Mouse (Mus musculus) neural tube, embryonic 13.5 days (tissue): ENCODE measurements at regions not wholly inside any gene's neighbourhood (a gene's known extent, or its start where the extent isn't known, plus 50 kb on each side); places are given as distances from the start of the nearest gene placed in this dataset.
A peak's percentile ranks its signal among the peaks of the same experiment; 100 is the strongest.

Source experiments
- ATAC-seq: fragments of 200-750 bp; cut with Nextera tagmentation; 2 replicates; pipeline ENCODE4 v1.8.0; 2017; ENCODE audit warnings: low read depth, mild to moderate bottlenecking, moderate TSS enrichment, moderate library complexity
- H3K27ac ChIP-seq: fragments of 300-500 bp; sonication (generic); replicated peaks from 2 replicates; pipeline ENCODE4 v1.5.1; 2015; ENCODE audit warnings: moderate library complexity, mild to moderate bottlenecking, inconsistent platforms
- H3K27me3 ChIP-seq: fragments of 300-500 bp; sonication (generic); 2 replicates; pipeline ENCODE4 v1.6.1; 2015; ENCODE audit warnings: mild to moderate bottlenecking, inconsistent platforms
- H3K36me3 ChIP-seq: fragments of 300-500 bp; sonication (generic); 2 replicates; pipeline ENCODE4 v1.6.1; 2015; ENCODE audit warnings: mild to moderate bottlenecking, inconsistent platforms
- H3K4me1 ChIP-seq: fragments of 300-500 bp; sonication (generic); replicated peaks from 2 replicates; pipeline ENCODE4 v1.6.1; 2015; ENCODE audit warnings: inconsistent platforms
- H3K4me2 ChIP-seq: fragments of 300-500 bp; sonication (generic); 2 replicates; pipeline ENCODE4 v1.6.1; 2015; ENCODE audit warnings: inconsistent platforms, mild to moderate bottlenecking, moderate library complexity
- H3K4me3 ChIP-seq: fragments of 300-500 bp; sonication (generic); 2 replicates; pipeline ENCODE4 v1.5.1; 2015; ENCODE audit warnings: mild to moderate bottlenecking, inconsistent platforms
- H3K9ac ChIP-seq: fragments of 300-500 bp; sonication (generic); 2 replicates; pipeline ENCODE4 v1.6.1; 2015; ENCODE audit warnings: moderate library complexity, mild to moderate bottlenecking, inconsistent platforms
- H3K9me3 ChIP-seq: fragments of 300-500 bp; sonication (generic); 2 replicates; pipeline ENCODE4 v1.6.1; 2016; ENCODE audit warnings: inconsistent platforms
- WGBS: fragments of 180-500 bp; shearing (Covaris S2); methylation state at CpG from one replicate; pipeline ENCODE4 v1.1.7; 2015; 5-methylcytosine and 5-hydroxymethylcytosine counted together

DNA sequence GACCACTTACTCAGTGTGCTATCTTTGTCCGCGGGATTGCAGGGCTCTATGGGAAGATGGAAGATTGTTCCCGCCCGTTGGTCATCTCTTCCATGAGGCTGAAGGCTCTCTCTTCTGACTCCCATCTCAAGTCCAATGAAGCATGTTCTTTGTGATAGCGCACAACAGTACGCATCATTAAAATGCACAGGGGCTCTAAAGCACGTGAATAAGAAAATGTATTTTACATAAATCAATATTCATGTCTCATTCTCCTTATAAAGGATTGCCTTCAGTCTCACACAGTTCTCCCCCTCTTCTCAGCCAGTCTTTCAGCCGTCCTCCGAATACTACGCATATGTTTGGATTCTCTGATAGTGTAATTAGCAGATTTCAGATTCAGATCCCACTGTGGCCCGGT lies 420.4 kb downstream of the Cdh26 start:
- no peak overlapping the region for H3K9ac ChIP-seq
- 69% methylated on average over 11 of the region's 11 CpGs for WGBS
- H3K27me3 ChIP-seq: no peaks in the 10 kb centered on the region
- H3K4me1 ChIP-seq: no peaks in the 10 kb centered on the region; the same call in 1 of the 2 replicates
- ATAC-seq: no peak
- H3K4me2 ChIP-seq: no peak overlapping the region
- no peak overlapping the region for H3K27ac ChIP-seq
- H3K36me3 ChIP-seq: no peaks in the 10 kb centered on the region
- no peaks in the 10 kb centered on the region for H3K9me3 ChIP-seq
- no peak overlapping the region for H3K4me3 ChIP-seq

DNA sequence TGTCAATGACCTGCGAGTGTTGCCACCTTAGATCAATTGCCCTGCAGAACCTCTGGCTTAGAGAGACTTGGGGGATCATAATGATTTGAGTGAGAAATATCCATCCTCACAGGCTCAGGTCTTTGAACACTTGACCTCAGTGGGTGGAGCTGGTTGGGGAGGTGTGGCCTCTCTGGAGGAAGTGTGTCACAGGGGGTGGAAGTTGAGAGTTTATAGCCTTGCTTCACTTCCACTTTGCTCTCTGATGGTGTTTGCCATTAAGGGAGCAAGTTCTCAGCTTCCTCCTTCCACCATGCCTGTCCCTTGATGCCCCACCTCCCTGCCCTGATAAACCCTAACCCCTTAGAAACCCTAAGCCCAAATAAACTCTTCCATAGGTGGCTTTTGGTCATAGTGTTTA lies 423.7 kb downstream of the Cdh26 start:
- Histone ChIP-seq H3K9me3 (no peaks in the 10 kb centered on the region), H3K4me1 (no peaks in the 10 kb centered on the region; the same call in 1 of the 2 replicates), H3K4me2 (no peak overlapping the region), H3K27ac (no peak overlapping the region), H3K4me3 (no peak overlapping the region), H3K9ac (no peak overlapping the region), H3K27me3 (no peaks in the 10 kb centered on the region), H3K36me3 (no peaks in the 10 kb centered on the region)
- no peak for ATAC-seq
- WGBS: 92% methylated on average over 1 of the region's 1 CpGs

DNA sequence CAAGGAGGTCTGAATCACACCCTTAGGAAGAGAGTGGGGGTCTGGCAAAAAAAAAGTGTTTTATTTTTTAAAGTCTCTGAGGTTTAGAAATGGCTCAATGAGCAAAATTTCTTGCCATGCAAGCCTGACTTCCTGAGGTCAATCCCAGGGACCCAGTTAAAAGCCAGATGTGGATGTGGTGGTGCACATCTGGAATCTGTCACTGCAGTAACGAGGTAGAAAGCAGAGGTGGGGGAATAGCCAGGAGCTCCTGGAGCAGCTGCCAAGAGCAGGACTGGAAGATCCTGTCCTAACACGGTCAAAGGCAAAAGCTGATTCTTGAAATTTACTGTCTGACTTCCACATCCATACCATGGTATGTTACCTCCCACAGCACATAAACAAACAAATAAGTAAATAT lies 424.4 kb downstream of the Cdh26 start:
- Histone ChIP-seq H3K4me1 (no peaks in the 10 kb centered on the region; the same call in 1 of the 2 replicates), H3K4me2 (no peak overlapping the region), H3K9ac (no peak overlapping the region), H3K27ac (no peak overlapping the region), H3K36me3 (no peaks in the 10 kb centered on the region), H3K9me3 (no peaks in the 10 kb centered on the region), H3K27me3 (no peaks in the 10 kb centered on the region), H3K4me3 (no peak overlapping the region)
- WGBS: 68% methylated on average over 2 of the region's 2 CpGs
- ATAC-seq: no peak

DNA sequence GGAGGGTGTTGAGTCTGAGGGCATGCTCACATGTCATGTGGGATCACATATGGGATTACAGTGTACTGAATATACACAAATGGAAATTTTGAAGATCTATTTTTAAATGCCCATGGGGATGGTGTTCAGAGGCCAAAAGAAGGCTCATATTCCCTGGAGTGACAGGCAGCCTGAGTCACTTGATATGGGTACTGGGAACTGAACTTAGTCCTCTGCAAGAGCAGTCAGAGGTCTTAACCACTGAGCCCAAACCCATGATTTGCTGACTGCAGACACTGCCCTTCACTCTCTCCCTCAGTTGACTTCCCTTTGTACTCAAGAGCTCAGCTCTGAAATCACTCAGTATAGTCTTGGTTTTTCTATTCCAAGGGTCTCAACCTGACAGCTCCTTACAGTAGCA lies 432.3 kb downstream of the Cdh26 start:
- Histone ChIP-seq H3K27me3 (no peaks in the 10 kb centered on the region), H3K9ac (no peak overlapping the region), H3K27ac (no peak overlapping the region), H3K4me1 (no peaks in the 10 kb centered on the region; the same call in 1 of the 2 replicates), H3K9me3 (no peaks in the 10 kb centered on the region), H3K36me3 (no peaks in the 10 kb centered on the region), H3K4me2 (no peak overlapping the region), H3K4me3 (no peak overlapping the region)
- ATAC-seq: no peak

DNA sequence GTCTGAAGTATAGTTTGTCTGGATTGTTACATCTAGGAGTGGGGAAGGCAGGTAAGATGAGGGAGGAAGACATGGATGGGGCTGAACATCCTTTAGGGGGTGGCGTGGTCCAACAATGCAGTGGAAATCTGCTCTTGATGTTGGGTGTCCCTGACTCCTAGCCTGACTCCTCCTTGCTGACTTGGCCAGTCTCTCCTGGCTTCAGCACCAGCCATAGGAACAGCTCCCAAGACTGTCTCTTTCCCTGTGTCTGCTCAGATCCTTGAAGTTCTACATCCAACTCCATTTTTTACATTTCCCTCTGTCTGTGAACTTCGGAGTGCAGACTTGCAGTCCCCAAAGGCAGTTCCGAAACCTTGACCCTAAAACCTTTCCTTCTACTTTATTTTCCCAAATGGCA lies 436.8 kb downstream of the Cdh26 start:
- Histone ChIP-seq H3K27me3 (no peaks in the 10 kb centered on the region), H3K9ac (no peak overlapping the region), H3K9me3 (no peaks in the 10 kb centered on the region), H3K4me1 (no peaks in the 10 kb centered on the region), H3K27ac (no peak overlapping the region), H3K36me3 (no peaks in the 10 kb centered on the region), H3K4me3 (no peak overlapping the region), H3K4me2 (no peak overlapping the region)
- 71% methylated on average over 3 of the region's 3 CpGs for WGBS
- ATAC-seq: no peak

DNA sequence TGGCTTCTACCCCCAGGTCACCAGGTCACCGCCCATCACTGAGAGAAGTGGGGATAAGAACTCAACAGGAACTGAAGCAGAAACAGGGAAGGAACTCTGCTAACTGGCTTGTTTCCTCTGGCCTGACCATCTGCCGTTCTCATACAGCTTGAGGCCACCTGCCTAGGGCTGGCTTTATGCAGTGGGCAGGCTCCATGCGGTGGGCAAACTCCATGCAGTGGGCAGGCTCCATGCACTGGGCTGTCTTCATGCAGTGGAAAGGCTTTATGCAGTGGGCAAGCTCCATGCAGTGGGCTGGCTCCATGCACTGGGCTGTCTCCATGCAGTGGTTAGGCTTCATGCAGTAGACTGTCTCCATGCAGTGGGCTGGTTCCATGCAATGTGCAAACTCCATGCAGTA lies 438.8 kb downstream of the Cdh26 start:
- Histone ChIP-seq H3K9ac (no peak overlapping the region), H3K4me2 (no peak overlapping the region), H3K4me1 (no peaks in the 10 kb centered on the region), H3K27me3 (no peaks in the 10 kb centered on the region), H3K36me3 (no peaks in the 10 kb centered on the region), H3K4me3 (no peak overlapping the region), H3K9me3 (no peaks in the 10 kb centered on the region), H3K27ac (no peak overlapping the region)
- WGBS: 78% methylated on average over 3 of the region's 3 CpGs
- ATAC-seq: no peak

DNA sequence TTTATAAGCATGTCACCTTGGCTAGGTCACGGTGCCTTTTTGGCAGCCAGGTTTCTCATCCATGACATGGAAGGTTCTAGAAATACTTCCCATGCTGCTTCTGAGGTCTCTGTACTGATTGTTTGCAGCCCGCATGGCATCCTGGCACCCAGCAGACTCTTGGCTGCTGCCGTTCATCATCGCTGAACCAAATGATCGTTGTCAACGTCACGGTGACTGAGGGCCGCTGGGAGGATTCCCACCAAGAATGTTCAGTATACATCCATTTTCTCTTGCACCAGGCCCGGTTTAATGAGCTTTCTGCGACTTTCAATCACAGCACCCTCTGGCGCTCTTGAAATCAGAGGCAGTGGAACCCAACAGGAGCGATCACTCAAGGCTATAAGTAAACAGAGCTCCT lies 448.1 kb downstream of the Cdh26 start:
- no peaks in the 10 kb centered on the region for H3K9me3 ChIP-seq
- H3K4me2 ChIP-seq: no peak overlapping the region
- no peak overlapping the region for H3K27ac ChIP-seq
- no peak for ATAC-seq
- H3K36me3 ChIP-seq: no peaks in the 10 kb centered on the region
- WGBS: 80% methylated on average over 12 of the region's 12 CpGs
- H3K4me3 ChIP-seq: no peak overlapping the region
- H3K4me1 ChIP-seq: no peaks in the 10 kb centered on the region
- H3K9ac ChIP-seq: no peak overlapping the region
- H3K27me3 ChIP-seq: no peaks in the 10 kb centered on the region

DNA sequence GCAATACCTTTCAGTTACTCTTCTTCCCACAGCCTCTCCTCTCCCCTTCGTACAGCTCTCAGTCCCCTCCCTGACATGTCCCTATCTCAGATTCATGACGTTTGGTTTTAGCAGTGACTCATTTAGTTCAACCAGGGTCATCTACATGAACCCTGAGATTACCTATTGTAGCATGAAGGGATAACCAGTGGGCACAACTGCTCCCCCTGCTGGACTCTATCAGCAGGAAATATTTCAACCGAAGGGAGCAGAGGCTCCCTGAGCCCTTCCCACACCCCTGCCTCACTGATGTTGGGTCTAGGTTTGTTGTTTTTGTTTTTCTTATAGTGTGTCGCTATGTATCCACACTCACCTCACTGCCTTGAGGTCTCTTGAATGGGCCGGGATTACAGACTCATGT lies 455.4 kb downstream of the Cdh26 start:
- H3K9ac ChIP-seq: no peak overlapping the region
- no peaks in the 10 kb centered on the region for H3K9me3 ChIP-seq
- no peak overlapping the region for H3K27ac ChIP-seq
- peaks cover 9% of the 10 kb centered on the region; the same call in 1 of the 2 replicates for H3K4me1 ChIP-seq
- H3K4me3 ChIP-seq: no peak overlapping the region
- WGBS: 58% methylated on average over 5 of the region's 5 CpGs
- H3K36me3 ChIP-seq: no peaks in the 10 kb centered on the region
- no peak for ATAC-seq
- no peaks in the 10 kb centered on the region for H3K27me3 ChIP-seq
- no peak overlapping the region for H3K4me2 ChIP-seq

DNA sequence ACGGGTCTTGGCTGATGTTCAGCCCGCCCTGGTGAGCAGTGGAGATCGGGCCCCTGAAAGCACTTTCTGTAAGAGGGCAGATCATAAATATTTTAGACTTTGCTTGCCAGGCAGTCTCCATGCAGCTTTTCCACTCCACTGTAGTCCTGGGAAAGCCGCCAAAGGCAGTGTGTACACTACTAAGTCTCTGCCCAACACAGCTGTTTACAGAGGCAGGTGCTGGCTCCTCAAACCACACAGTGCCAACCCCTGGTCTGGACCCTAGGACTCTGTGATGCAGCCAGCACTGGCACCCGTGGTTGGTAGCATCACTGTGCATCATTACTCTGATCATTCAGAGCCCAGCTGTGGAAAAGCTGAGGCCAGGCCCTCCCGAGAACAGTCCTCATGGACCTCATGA lies 458.4 kb downstream of the Cdh26 start:
- H3K9ac ChIP-seq: no peak overlapping the region
- H3K27me3 ChIP-seq: no peaks in the 10 kb centered on the region
- peaks cover 9% of the 10 kb centered on the region; the same call in 1 of the 2 replicates for H3K4me1 ChIP-seq
- no peaks in the 10 kb centered on the region for H3K9me3 ChIP-seq
- no peak overlapping the region for H3K4me2 ChIP-seq
- H3K27ac ChIP-seq: peak overlapping the region; percentile 39; the same call in 1 of the 2 replicates
- 61% methylated on average over 6 of the region's 6 CpGs for WGBS
- peak; percentile 65 for ATAC-seq
- H3K4me3 ChIP-seq: no peak overlapping the region
- H3K36me3 ChIP-seq: no peaks in the 10 kb centered on the region

DNA sequence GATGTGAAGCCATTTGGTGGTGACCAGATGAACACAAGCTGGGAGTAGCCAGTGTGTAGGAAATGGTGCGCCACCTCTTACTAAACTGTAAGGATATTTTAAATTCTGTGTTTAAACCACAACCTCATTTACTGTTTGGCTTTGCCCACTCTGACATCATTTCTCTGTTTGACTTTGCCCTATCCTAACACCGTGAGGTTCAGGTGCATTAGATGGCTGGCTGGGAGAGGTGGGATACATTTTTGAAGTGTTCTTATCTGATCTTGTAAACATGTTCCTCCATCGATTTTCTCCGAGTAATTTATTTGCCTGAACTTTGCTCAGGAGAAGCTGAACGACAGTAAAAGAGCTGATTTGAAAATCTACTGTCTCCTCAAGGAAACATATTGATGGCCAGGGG lies 472.1 kb downstream of the Cdh26 start:
- Histone ChIP-seq H3K27me3 (no peaks in the 10 kb centered on the region), H3K27ac (no peak overlapping the region), H3K36me3 (no peaks in the 10 kb centered on the region), H3K9me3 (no peaks in the 10 kb centered on the region), H3K9ac (no peak overlapping the region), H3K4me3 (no peak overlapping the region), H3K4me1 (no peaks in the 10 kb centered on the region), H3K4me2 (no peak overlapping the region)
- ATAC-seq: no peak
- 89% methylated on average over 5 of the region's 5 CpGs for WGBS

DNA sequence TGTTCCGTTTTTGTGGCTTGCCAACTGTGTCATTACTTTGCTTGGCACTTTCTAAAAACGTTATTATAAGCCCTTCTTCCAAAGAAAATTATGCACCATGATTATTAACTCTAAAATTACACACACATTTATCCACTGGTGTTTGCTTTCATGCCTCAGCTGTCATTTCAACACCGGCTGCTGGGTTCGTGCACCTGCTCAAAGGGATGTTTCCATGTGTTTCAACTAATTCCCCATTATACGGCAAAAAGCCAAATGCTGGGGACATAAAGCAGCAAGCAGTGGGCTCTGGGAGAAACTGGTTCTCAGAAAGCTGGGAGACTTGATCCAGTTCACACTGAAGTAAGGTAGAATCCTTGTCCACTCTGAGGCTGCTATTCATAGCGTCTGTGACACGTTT lies 479.0 kb downstream of the Cdh26 start:
- no peak for ATAC-seq
- Histone ChIP-seq H3K9me3 (no peaks in the 10 kb centered on the region), H3K4me1 (no peaks in the 10 kb centered on the region), H3K4me3 (no peak overlapping the region), H3K9ac (no peak overlapping the region), H3K27me3 (no peaks in the 10 kb centered on the region), H3K36me3 (no peaks in the 10 kb centered on the region), H3K27ac (no peak overlapping the region), H3K4me2 (no peak overlapping the region)
- 78% methylated on average over 7 of the region's 7 CpGs for WGBS

DNA sequence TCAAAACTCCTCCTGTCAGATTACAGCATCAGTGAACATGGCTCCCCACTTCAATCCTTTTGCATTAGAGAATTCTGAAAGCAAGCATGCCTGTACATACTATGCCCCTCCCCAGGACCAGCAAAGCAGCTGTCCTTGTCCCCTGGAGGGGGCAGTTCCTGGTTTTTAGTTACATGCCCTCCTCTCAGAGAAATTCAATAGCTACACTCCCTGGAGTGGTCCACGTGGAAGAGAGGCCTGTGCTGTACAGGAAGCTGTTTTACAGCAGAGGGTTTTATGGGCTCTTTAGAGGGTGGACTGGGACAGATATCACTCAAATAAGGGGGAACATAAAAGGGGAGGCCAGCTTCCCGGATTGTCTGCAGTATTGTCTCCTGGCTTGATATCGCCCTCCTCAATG lies 481.3 kb downstream of the Cdh26 start:
- WGBS: 44% methylated on average over 3 of the region's 3 CpGs
- no peak for ATAC-seq
- H3K27me3 ChIP-seq: no peaks in the 10 kb centered on the region

DNA sequence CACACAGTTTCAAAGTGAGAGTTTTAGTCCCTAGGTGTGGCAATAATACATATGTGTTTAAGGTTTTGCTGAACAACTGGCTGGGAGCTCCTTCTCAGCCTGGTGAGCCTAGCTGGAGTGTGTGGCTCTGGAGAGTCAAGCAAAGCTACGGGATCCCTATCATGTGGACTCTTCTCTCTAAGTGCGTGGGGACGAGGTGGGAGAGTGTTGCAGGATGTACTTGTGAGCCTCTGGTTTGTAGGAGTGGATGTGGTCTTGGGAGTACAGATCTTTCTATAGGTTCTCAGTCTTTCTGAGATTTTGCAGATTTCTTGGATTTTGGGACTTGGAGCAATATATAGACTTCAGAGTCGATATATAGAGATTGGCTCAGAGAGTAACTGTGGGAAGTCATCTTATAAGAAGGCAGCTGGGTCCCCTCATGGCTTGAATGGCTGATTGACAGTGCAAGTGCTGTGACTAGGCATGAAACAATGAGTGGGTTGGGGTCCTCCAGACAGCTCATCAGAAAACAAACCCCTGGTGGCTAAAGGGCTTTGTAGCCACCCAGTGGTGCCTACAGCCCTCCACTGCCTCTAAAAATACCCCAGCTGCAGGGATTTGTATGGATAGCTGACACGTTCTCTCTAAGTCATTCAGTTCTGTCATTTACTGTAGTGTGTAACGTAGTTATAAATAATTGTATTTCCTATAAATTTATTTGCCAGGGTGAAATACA lies 486.1 kb downstream of the Cdh26 start:
- ATAC-seq: no peak
- no peak overlapping the region for H3K27ac ChIP-seq
- no peaks in the 10 kb centered on the region for H3K9me3 ChIP-seq
- H3K36me3 ChIP-seq: no peaks in the 10 kb centered on the region
- H3K9ac ChIP-seq: no peak overlapping the region
- no peaks in the 10 kb centered on the region for H3K27me3 ChIP-seq
- no peaks in the 10 kb centered on the region for H3K4me1 ChIP-seq
- H3K4me2 ChIP-seq: no peak overlapping the region
- no peak overlapping the region for H3K4me3 ChIP-seq
- 86% methylated on average over 6 of the region's 6 CpGs for WGBS

More for the DNA sequence above, 481.3 kb downstream of the Cdh26 start:
- H3K4me2 ChIP-seq: no peak overlapping the region
- H3K36me3 ChIP-seq: no peaks in the 10 kb centered on the region
- H3K4me3 ChIP-seq: no peak overlapping the region
- no peaks in the 10 kb centered on the region for H3K4me1 ChIP-seq
- H3K9me3 ChIP-seq: no peaks in the 10 kb centered on the region
- no peak overlapping the region for H3K27ac ChIP-seq
- no peak overlapping the region for H3K9ac ChIP-seq
